Mouse (Mus musculus) ES-Bruce4 (cell line): Measurements from ENCODE around the gene Snrpd2. TPM values are rescaled to one million over a fixed set of nuclear protein-coding genes. Genes with fewer than 3 reads are reported as not detected.

ENCODE experiments used
- H3K27ac ChIP-seq: 2 replicates; pipeline ENCODE4 v1.5.1; 2012; ENCODE audit warnings: low read length, inconsistent platforms; ENCODE audit not compliant: insufficient read depth
- H3K27me3 ChIP-seq: 2 replicates; pipeline ENCODE4 v1.6.1; 2012; ENCODE audit warnings: mild to moderate bottlenecking, low read length, inconsistent platforms; ENCODE audit not compliant: control insufficient read depth, poor library complexity, insufficient read depth, severe bottlenecking
- H3K36me3 ChIP-seq: 2 replicates; pipeline ENCODE4 v1.6.1; 2012; ENCODE audit warnings: inconsistent platforms, mild to moderate bottlenecking, low read length, moderate library complexity; ENCODE audit not compliant: control insufficient read depth, poor library complexity, insufficient read depth, severe bottlenecking
- H3K4me1 ChIP-seq: one replicate; pipeline ENCODE4 v1.8.1; 2011; ENCODE audit warnings: low read length; ENCODE audit not compliant: control insufficient read depth, insufficient read depth
- H3K4me3 ChIP-seq: 2 replicates; pipeline ENCODE4 v1.5.1; 2011; ENCODE audit warnings: low read depth, mild to moderate bottlenecking, low read length
- H3K9ac ChIP-seq: 2 replicates; pipeline ENCODE4 v1.6.1; 2012; ENCODE audit warnings: low read depth, mild to moderate bottlenecking, inconsistent platforms; ENCODE audit not compliant: poor library complexity, severe bottlenecking
- H3K9me3 ChIP-seq: replicated peaks from 2 replicates; pipeline ENCODE4 v1.6.1; 2012; ENCODE audit warnings: mild to moderate bottlenecking, low read length, inconsistent platforms; ENCODE audit not compliant: control insufficient read depth, poor library complexity, insufficient read depth, severe bottlenecking
- CTCF ChIP-seq: IDR thresholded peaks from one replicate; pipeline ENCODE4 v1.8.1; 2011; ENCODE audit warnings: low read depth, low read length
- EP300 ChIP-seq: IDR thresholded peaks from 2 replicates; pipeline ENCODE4 v1.6.1; 2011; ENCODE audit warnings: low read depth, low read length; ENCODE audit not compliant: insufficient read depth
- POLR2A ChIP-seq: IDR thresholded peaks from one replicate; pipeline ENCODE4 v1.8.1; 2011; ENCODE audit warnings: low read length; ENCODE audit not compliant: insufficient read depth
- polyA plus RNA-seq: library from polyadenylated mRNA; stranded (reverse); fragments of >200 nt; gene quantifications from 2 replicates; pipeline ENCODE4 v1.2.4, GENCODE M21; 2011; ENCODE audit warnings: low read depth; ENCODE audit not compliant: missing spikeins, insufficient read depth, insufficient read length

Snrpd2 gene
- polyA plus RNA-seq, 1 experiment: 94.6 TPM

DNA sequence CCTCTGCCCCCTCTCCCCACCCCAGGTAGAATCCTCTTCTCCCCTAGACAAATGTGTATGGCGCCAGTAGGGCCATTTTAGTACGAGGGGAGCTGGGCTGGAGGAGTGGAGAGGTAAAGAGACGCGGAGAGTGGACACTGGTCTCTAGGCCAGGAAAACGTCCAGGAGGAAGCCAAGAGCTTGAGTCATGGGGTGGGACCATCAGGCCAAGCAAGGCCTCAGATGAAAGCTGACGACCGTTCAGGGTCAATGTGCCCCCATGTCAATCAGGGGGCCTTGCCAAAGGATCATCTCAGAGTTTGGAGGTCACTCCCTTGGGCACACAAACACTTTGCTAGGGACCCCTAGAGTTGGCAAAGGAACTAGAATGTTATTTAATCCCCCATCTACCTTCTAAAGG is 27.7 kb downstream of the Snrpd2 start:
- H3K9ac ChIP-seq: no peak overlapping the region
- no peaks in the 10 kb centered on the region for H3K27me3 ChIP-seq
- no peak for TF ChIP-seq POLR2A
- no peak for TF ChIP-seq EP300
- no peak for TF ChIP-seq CTCF
- H3K4me1 ChIP-seq: peaks cover 2% of the 10 kb centered on the region
- no peaks in the 10 kb centered on the region for H3K9me3 ChIP-seq
- H3K36me3 ChIP-seq: no peaks in the 10 kb centered on the region
- no peak overlapping the region for H3K4me3 ChIP-seq
- H3K27ac ChIP-seq: no peak overlapping the region

DNA sequence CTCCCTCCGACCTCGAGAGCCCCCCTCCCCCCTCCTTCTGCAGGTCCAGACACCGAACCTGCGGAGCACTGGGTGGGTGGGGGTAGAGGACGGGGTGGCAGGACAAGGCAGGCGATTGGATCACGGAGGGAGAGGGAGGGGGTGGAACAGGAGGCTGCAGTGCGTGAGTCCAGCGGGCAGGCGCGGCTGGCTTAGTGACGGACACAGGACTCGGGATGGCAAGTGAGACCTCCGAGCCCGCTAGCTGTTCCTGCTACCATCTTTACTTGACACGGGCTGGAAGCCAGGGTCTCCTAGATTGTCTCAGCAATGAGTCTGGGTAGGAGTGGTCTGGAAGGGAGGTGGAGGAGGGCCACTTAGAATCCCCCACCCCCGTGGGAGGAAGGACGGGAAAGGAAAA is 28.5 kb downstream of the Snrpd2 start:
- Histone ChIP-seq H3K9me3 (no peaks in the 10 kb centered on the region), H3K36me3 (no peaks in the 10 kb centered on the region), H3K4me1 (no peaks in the 10 kb centered on the region), H3K4me3 (no peak overlapping the region), H3K9ac (no peak overlapping the region), H3K27ac (no peak overlapping the region), H3K27me3 (no peaks in the 10 kb centered on the region)
- TF ChIP-seq CTCF: no peak
- TF ChIP-seq POLR2A: no peak
- TF ChIP-seq EP300: no peak

GRCm38 (mm10) chr7:19178443-19179092 is 29.0 kb downstream of the Snrpd2 start:
- H3K9me3 ChIP-seq: no peaks in the 10 kb centered on the region
- peak overlapping the region; percentile 44 for H3K4me3 ChIP-seq
- no peak overlapping the region for H3K9ac ChIP-seq
- no peaks in the 10 kb centered on the region for H3K4me1 ChIP-seq
- H3K27ac ChIP-seq: no peak overlapping the region
- H3K27me3 ChIP-seq: no peaks in the 10 kb centered on the region
- TF ChIP-seq CTCF (peak; percentile 78), POLR2A (no peak), EP300 (no peak)
- no peaks in the 10 kb centered on the region for H3K36me3 ChIP-seq

DNA sequence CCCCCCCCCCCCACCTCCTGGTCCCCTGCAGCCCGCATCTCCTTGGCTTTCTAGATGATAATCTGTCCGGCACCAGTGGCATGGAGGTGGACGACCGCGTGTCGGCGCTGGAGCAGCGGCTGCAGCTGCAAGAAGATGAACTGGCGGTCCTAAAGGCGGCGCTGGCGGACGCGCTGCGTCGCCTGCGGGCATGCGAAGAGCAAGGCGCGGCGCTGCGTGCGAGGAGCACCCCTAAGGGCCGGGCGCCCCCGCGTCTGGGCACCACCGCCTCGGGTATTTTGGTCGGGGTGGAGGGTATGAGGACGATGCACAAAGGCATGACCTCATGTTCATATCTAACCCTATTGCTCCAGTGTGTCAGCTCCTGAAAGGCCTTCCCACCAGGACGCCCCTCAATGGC is 29.7 kb downstream of the Snrpd2 start:
- TF ChIP-seq CTCF (peak; percentile 94), EP300 (peak; percentile 69; the same call in 1 of the 2 replicates), POLR2A (no peak)
- no peaks in the 10 kb centered on the region for H3K9me3 ChIP-seq
- H3K27ac ChIP-seq: no peak overlapping the region
- no peaks in the 10 kb centered on the region for H3K27me3 ChIP-seq
- H3K9ac ChIP-seq: peak overlapping the region; percentile 19
- H3K4me1 ChIP-seq: no peaks in the 10 kb centered on the region
- peak overlapping the region; percentile 46 for H3K4me3 ChIP-seq
- no peaks in the 10 kb centered on the region for H3K36me3 ChIP-seq

DNA sequence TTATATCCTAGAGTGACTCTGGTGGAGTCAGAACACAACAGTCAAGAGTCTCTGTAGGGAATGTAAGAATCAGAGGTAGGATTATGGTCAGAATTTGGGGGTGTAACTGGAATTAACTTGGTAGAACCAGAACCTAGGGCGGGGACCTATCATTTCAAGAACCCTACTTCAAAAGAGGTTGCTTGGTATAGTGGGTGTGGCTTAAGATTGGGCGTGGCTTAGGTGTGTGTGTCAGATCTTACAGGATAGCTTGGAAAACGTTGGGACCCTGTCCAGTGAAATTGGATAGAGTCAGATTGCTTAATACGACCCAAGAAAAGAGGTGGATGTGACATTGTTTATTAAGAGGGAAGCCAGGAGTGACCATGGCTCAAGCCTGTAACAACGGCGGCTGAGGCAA is 30.4 kb downstream of the Snrpd2 start:
- Histone ChIP-seq H3K4me3 (0 out of 2 replicates have a peak overlapping the region, but pooled peaks have one; percentile 46), H3K9ac (peak overlapping the region; percentile 19; the same call in 1 of the 2 replicates), H3K9me3 (no peaks in the 10 kb centered on the region), H3K27ac (no peak overlapping the region), H3K36me3 (no peaks in the 10 kb centered on the region), H3K4me1 (no peaks in the 10 kb centered on the region), H3K27me3 (no peaks in the 10 kb centered on the region)
- TF ChIP-seq CTCF (no peak), POLR2A (no peak), EP300 (no peak)

- Histone ChIP-seq H3K9ac (peak overlapping the region; percentile 43), H3K4me1 (no peaks in the 10 kb centered on the region), H3K36me3 (no peaks in the 10 kb centered on the region), H3K27ac (peak overlapping the region; percentile 23; the same call in 1 of the 2 replicates), H3K4me3 (peak overlapping the region; percentile 96), H3K27me3 (no peaks in the 10 kb centered on the region), H3K9me3 (no peaks in the 10 kb centered on the region)
- no peak for TF ChIP-seq CTCF
- TF ChIP-seq POLR2A: peak; percentile 19
- 0 out of 2 replicates have a peak, but pooled peaks have one; percentile 37 for TF ChIP-seq EP300
Measured at GRCm38 (mm10) chr7:19180862-19181429, 31.4 kb downstream of the Snrpd2 start.
